Mouse (Mus musculus): Measurements from ENCODE around the gene Cyp26a1.

- TF ChIP-seq POLR2A (IDR thresholded peaks at IDR 0.05; ENCODE audit: insufficient read depth, low read depth, low read length) (no peak), CTCF (IDR thresholded peaks at IDR 0.05) (no peak), EP300 (IDR thresholded peaks at IDR 0.05; ENCODE audit: insufficient read depth, low read depth, low read length) (no peak)
These were observed 6.9 kb upstream of the Cyp26a1 start for GRCm38 (mm10) chr19:37690716-37691115.

Measured in heart, adult 2 months (tissue).